Mouse (Mus musculus) ES-Bruce4 (cell line): Measurements from ENCODE around the gene Ntn3. TPM values are rescaled to one million over a fixed set of nuclear protein-coding genes. Genes with fewer than 3 reads are reported as not detected.

ENCODE experiments used
- H3K27ac ChIP-seq: 2 replicates; pipeline ENCODE4 v1.5.1; 2012; ENCODE audit warnings: low read length, inconsistent platforms; ENCODE audit not compliant: insufficient read depth
- H3K27me3 ChIP-seq: 2 replicates; pipeline ENCODE4 v1.6.1; 2012; ENCODE audit warnings: mild to moderate bottlenecking, low read length, inconsistent platforms; ENCODE audit not compliant: control insufficient read depth, poor library complexity, insufficient read depth, severe bottlenecking
- H3K36me3 ChIP-seq: 2 replicates; pipeline ENCODE4 v1.6.1; 2012; ENCODE audit warnings: inconsistent platforms, mild to moderate bottlenecking, low read length, moderate library complexity; ENCODE audit not compliant: control insufficient read depth, poor library complexity, insufficient read depth, severe bottlenecking
- H3K4me1 ChIP-seq: one replicate; pipeline ENCODE4 v1.8.1; 2011; ENCODE audit warnings: low read length; ENCODE audit not compliant: control insufficient read depth, insufficient read depth
- H3K4me3 ChIP-seq: 2 replicates; pipeline ENCODE4 v1.5.1; 2011; ENCODE audit warnings: low read depth, mild to moderate bottlenecking, low read length
- H3K9ac ChIP-seq: 2 replicates; pipeline ENCODE4 v1.6.1; 2012; ENCODE audit warnings: low read depth, mild to moderate bottlenecking, inconsistent platforms; ENCODE audit not compliant: poor library complexity, severe bottlenecking
- H3K9me3 ChIP-seq: replicated peaks from 2 replicates; pipeline ENCODE4 v1.6.1; 2012; ENCODE audit warnings: mild to moderate bottlenecking, low read length, inconsistent platforms; ENCODE audit not compliant: control insufficient read depth, poor library complexity, insufficient read depth, severe bottlenecking
- CTCF ChIP-seq: IDR thresholded peaks from one replicate; pipeline ENCODE4 v1.8.1; 2011; ENCODE audit warnings: low read depth, low read length
- EP300 ChIP-seq: IDR thresholded peaks from 2 replicates; pipeline ENCODE4 v1.6.1; 2011; ENCODE audit warnings: low read depth, low read length; ENCODE audit not compliant: insufficient read depth
- POLR2A ChIP-seq: IDR thresholded peaks from one replicate; pipeline ENCODE4 v1.8.1; 2011; ENCODE audit warnings: low read length; ENCODE audit not compliant: insufficient read depth
- polyA plus RNA-seq: library from polyadenylated mRNA; stranded (reverse); fragments of >200 nt; gene quantifications from 2 replicates; pipeline ENCODE4 v1.2.4, GENCODE M21; 2011; ENCODE audit warnings: low read depth; ENCODE audit not compliant: missing spikeins, insufficient read depth, insufficient read length

Gene Ntn3
- polyA plus RNA-seq, 1 experiment: 0.96 TPM

GRCm38 (mm10) chr17:24226721-24227120 lies 17.4 kb upstream of the Ntn3 start:
- Histone ChIP-seq H3K4me1 (no peaks in the 10 kb centered on the region), H3K27ac (no peak overlapping the region), H3K9me3 (no peaks in the 10 kb centered on the region), H3K9ac (no peak overlapping the region), H3K27me3 (no peaks in the 10 kb centered on the region), H3K4me3 (no peak overlapping the region), H3K36me3 (peaks cover 73% of the 10 kb centered on the region)
- no peak for TF ChIP-seq POLR2A
- no peak for TF ChIP-seq EP300
- no peak for TF ChIP-seq CTCF

DNA sequence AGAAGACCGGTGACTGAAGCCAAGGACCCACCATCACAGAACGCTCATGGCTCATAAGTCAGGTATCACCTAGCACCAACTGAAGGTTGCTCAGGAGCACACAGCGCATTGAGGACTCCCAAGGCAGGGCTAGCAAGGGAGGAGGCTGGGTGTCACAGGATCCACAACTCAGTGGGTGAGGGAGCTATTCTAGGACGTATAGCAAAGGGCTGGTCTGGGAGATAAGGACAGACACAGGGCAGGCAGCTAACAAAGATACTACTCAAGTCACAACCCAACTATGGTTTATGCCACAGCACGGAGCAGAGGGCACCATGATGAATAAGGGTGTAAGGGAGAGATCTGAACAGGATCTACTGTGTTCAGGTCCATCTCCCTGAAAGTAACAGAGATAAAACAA lies 16.5 kb upstream of the Ntn3 start:
- no peaks in the 10 kb centered on the region for H3K9me3 ChIP-seq
- H3K4me3 ChIP-seq: no peak overlapping the region
- H3K27ac ChIP-seq: no peak overlapping the region
- H3K9ac ChIP-seq: no peak overlapping the region
- TF ChIP-seq EP300: no peak
- TF ChIP-seq POLR2A: no peak
- TF ChIP-seq CTCF: no peak
- no peaks in the 10 kb centered on the region for H3K27me3 ChIP-seq
- peaks cover 2% of the 10 kb centered on the region for H3K4me1 ChIP-seq
- H3K36me3 ChIP-seq: peaks cover 64% of the 10 kb centered on the region

DNA sequence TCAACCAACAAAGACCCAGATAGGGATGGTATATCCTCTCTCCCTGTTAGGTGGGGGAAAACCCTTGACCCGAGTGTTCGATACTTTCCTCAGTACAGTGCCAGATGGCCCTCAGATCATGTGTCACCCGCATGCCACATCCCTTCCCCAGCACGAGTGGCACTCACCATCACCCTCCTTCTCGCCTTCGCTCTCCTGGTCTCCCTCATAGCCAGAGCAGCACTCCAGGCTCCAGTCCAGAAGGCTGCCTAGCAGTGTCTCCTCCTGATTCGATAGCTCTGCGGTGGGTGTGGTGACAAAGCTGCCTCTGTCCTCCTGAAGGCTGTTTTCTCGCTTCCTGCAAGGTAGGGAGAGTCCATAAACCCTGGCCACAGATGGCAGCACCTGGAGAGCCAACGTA lies 15.4 kb upstream of the Ntn3 start:
- peaks cover 2% of the 10 kb centered on the region for H3K4me1 ChIP-seq
- H3K9ac ChIP-seq: no peak overlapping the region
- H3K27me3 ChIP-seq: no peaks in the 10 kb centered on the region
- TF ChIP-seq EP300: no peak
- no peak for TF ChIP-seq POLR2A
- TF ChIP-seq CTCF: no peak
- H3K27ac ChIP-seq: no peak overlapping the region
- H3K4me3 ChIP-seq: no peak overlapping the region
- peaks cover 54% of the 10 kb centered on the region for H3K36me3 ChIP-seq
- no peaks in the 10 kb centered on the region for H3K9me3 ChIP-seq

DNA sequence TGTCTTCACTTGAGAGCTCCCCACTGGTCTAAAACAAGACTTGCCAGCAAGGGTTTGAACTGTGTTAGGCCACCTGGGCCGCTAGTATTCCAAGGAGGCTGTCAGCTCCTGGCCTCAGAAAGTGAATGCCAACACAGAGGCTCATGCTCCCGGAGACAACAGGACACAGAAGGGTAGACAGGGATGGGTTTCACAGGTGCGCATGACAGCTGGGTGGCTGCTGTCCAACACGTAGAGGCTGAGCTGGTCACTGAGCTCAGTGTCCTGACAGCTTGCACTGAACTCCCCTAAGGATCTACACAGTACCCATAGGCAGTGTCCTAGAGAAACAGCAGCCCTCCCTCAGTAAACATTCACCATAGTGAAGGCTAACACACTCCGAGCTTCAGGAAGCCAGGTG lies 14.2 kb upstream of the Ntn3 start:
- peaks cover 2% of the 10 kb centered on the region for H3K4me1 ChIP-seq
- H3K36me3 ChIP-seq: peaks cover 45% of the 10 kb centered on the region
- no peaks in the 10 kb centered on the region for H3K9me3 ChIP-seq
- no peak overlapping the region for H3K27ac ChIP-seq
- TF ChIP-seq POLR2A: no peak
- no peaks in the 10 kb centered on the region for H3K27me3 ChIP-seq
- H3K9ac ChIP-seq: no peak overlapping the region
- no peak overlapping the region for H3K4me3 ChIP-seq

DNA sequence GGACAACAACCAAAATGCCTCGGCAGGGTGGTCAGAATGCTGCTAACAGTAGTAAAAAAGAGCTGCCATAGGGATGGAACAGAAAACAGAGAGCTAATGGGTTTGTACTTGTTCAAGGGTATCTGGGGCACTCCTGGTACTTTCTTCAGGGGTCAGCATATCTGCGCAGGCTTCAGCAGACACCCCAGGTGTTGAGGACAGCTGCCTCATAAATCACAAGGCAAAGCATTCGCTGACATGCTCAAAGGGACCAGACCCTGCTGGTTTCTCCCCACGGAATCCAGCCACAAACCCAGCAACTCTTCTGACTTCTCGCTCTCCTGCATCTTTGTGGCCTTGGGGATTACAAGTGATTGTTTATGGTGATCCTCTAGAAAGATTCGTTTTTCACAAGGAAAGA lies 13.3 kb upstream of the Ntn3 start:
- no peak overlapping the region for H3K9ac ChIP-seq
- H3K4me1 ChIP-seq: peaks cover 2% of the 10 kb centered on the region
- no peak overlapping the region for H3K27ac ChIP-seq
- no peak for TF ChIP-seq POLR2A
- no peak for TF ChIP-seq CTCF
- TF ChIP-seq EP300: no peak
- no peaks in the 10 kb centered on the region for H3K9me3 ChIP-seq
- no peaks in the 10 kb centered on the region for H3K27me3 ChIP-seq
- peaks cover 36% of the 10 kb centered on the region for H3K36me3 ChIP-seq
- no peak overlapping the region for H3K4me3 ChIP-seq

- Histone ChIP-seq H3K27ac (peak within 1 kb of the TSS; percentile 45), H3K27me3 (no peaks in the 10 kb centered on the region), H3K9ac (peak within 1 kb of the TSS; percentile 67), H3K4me1 (peaks cover 5% of the 10 kb centered on the region), H3K36me3 (peaks cover 26% of the 10 kb centered on the region), H3K9me3 (no peaks in the 10 kb centered on the region), H3K4me3 (peak within 1 kb of the TSS; percentile 85)
- TF ChIP-seq CTCF: no peak
- 0 out of 2 replicates have a peak, but pooled peaks have one; percentile 18 for TF ChIP-seq EP300
- peak; percentile 45 for TF ChIP-seq POLR2A
Measured at GRCm38 (mm10) chr17:24220435-24221411, 11.4 kb upstream of the Ntn3 start, which contains the start of gene Tedc2. Tedc2 (minus strand) TSS chr17:24220851.
